Mouse (Mus musculus) heart, postnatal 0 days (tissue): ENCODE measurements around the gene Bcam.

Experiments
- CTCF ChIP-seq: IDR thresholded peaks from 2 replicates; pipeline ENCODE4 v1.5.1; 2016; ENCODE audit warnings: antibody characterized with exemption, control low read depth, low read depth
- EP300 ChIP-seq: IDR thresholded peaks from 2 replicates; pipeline ENCODE4 v1.6.1; 2016; ENCODE audit warnings: antibody characterized with exemption, low read depth

DNA sequence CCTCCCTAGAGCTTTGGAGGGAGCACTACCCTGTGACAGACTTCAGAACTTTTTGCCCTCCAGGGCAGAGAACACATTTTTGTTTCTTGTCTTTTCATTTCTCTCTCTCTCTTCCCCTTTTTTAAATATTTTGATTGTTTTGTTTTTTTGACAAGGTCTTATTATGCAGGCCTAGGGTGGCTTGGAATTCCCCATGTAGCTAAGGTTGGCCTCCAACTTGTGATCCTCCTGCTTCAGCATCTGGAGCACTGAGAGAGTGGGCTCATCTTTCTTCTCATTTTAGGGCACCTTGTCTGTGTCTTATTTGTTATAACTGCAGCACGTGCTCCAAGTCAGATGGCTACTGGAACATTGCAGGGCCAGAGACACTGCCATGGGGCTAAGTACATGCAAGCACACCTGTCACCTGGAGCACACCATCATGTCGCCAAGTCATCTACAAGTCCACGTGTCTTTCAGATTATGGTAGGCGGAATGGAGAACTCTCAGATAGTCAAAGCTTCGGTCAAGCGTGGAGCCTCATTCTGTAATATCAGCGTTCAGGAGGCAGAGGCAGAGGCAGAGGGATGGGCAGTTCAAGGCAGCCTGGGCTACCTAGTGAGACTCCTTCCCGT is 35.6 kb upstream of the Bcam start:
- no peak for TF ChIP-seq EP300
- TF ChIP-seq CTCF, result no peak
